Mouse (Mus musculus) heart, embryonic 11.5 days (tissue): ENCODE measurements around the gene Arhgap5. TPM values are rescaled to one million over a fixed set of nuclear protein-coding genes. Genes with fewer than 3 reads are reported as not detected.
A peak's percentile ranks its signal among the peaks of the same experiment; 100 is the strongest.

Experiments
- ATAC-seq: fragments of 200-750 bp; cut with Nextera tagmentation; replicated peaks from 2 replicates; pipeline ENCODE4 v1.8.0; 2017; ENCODE audit warnings: moderate library complexity; ENCODE audit not compliant: insufficient number of reproducible peaks, low FRiP score, low TSS enrichment
- H3K27ac ChIP-seq: fragments of 300-500 bp; sonication (generic); 2 replicates; pipeline ENCODE4 v1.5.1; 2014; ENCODE audit warnings: mild to moderate bottlenecking, low read depth, low read length
- H3K27me3 ChIP-seq: fragments of 300-500 bp; sonication (generic); 2 replicates; pipeline ENCODE4 v1.6.1; 2014; ENCODE audit warnings: mild to moderate bottlenecking, low read length, mixed read lengths; ENCODE audit not compliant: control insufficient read depth, insufficient read depth
- H3K36me3 ChIP-seq: fragments of 300-500 bp; sonication (generic); 2 replicates; pipeline ENCODE4 v1.6.1; 2014; ENCODE audit warnings: mild to moderate bottlenecking, low read length, moderate library complexity, mixed read lengths; ENCODE audit not compliant: control insufficient read depth, insufficient read depth
- H3K4me1 ChIP-seq: fragments of 300-500 bp; sonication (generic); 2 replicates; pipeline ENCODE4 v1.6.1; 2014; ENCODE audit warnings: low read length; ENCODE audit not compliant: control insufficient read depth, insufficient read depth
- H3K4me2 ChIP-seq: fragments of 300-500 bp; sonication (generic); 2 replicates; pipeline ENCODE4 v1.6.1; 2014; ENCODE audit warnings: mild to moderate bottlenecking, moderate library complexity
- H3K4me3 ChIP-seq: fragments of 300-500 bp; sonication (generic); 2 replicates; pipeline ENCODE4 v1.5.1; 2014; ENCODE audit warnings: low read depth, low read length
- H3K9ac ChIP-seq: fragments of 300-500 bp; sonication (generic); 2 replicates; pipeline ENCODE4 v1.6.1; 2014; ENCODE audit warnings: mild to moderate bottlenecking, low read depth, low read length, moderate library complexity
- H3K9me3 ChIP-seq: fragments of 300-500 bp; sonication (generic); replicated peaks from 2 replicates; pipeline ENCODE4 v1.6.1; 2016; ENCODE audit warnings: low read length; ENCODE audit not compliant: control insufficient read depth
- WGBS: fragments of 180-500 bp; shearing (Covaris S2); extraction: QIAGEN DNeasy Blood & Tissue Kit; methylation state at CpG from one replicate; pipeline ENCODE4 v1.1.7; 2014; ENCODE audit not compliant: insufficient replicate concordance; 5-methylcytosine and 5-hydroxymethylcytosine counted together
- polyA plus RNA-seq: library from polyadenylated mRNA; unstranded; fragments of >200 nt; fragmentation: Nextera tagmentation; extraction: Ambion mirVana; gene quantifications from 2 replicates; pipeline ENCODE4 v1.2.1, GENCODE M21; 2014

The Arhgap5 gene
- polyA plus RNA-seq, 1 experiment from 2014 or later, result 42.3 TPM

GRCm38 (mm10) chr12:52604256-52604991 is 100.7 kb downstream of the Arhgap5 start:
- peak; percentile 82 for ATAC-seq
- Histone ChIP-seq H3K9ac (peak overlapping the region; percentile 74), H3K9me3 (no peaks in the 10 kb centered on the region), H3K4me2 (peak overlapping the region; percentile 70), H3K36me3 (no peaks in the 10 kb centered on the region), H3K4me1 (no peaks in the 10 kb centered on the region), H3K27ac (peak overlapping the region; percentile 76), H3K27me3 (no peaks in the 10 kb centered on the region), H3K4me3 (peak overlapping the region; percentile 84)
- under 1% methylated on average over 33 of the region's 33 CpGs for WGBS

DNA sequence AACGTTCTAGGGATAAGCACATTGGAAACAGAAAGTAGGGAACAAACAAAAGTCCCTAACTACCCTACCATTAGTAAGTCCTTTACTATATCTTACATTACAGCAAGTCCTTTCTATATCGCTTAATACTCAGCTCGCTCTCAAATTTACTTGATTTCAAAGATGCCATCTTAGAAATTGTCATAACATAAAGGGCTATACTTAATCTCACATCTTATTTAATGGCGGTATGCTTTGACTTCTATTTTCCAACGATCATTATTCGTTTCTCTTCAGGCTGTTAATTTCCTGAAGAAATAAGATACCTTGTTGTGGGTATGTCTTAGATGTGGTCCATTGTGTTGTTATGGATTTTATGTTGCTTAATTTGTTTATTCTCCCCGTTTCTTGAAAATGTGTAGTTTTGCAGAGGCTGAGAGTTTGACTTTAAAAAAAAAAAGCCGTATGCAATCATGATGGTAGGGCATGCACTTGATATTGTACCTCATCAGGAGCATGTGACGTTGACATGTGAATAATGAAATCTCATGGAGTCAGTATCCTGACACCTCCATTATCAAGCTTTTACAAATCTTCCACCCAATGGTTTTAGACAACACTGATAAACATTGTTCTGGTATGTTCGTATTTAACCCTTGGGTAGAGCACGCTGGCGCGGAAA is 101.3 kb downstream of the Arhgap5 start:
- no peak for ATAC-seq
- Histone ChIP-seq H3K4me3 (peak overlapping the region; percentile 84), H3K4me2 (peak overlapping the region; percentile 70), H3K9ac (peak overlapping the region; percentile 74), H3K4me1 (no peaks in the 10 kb centered on the region), H3K27ac (peak overlapping the region; percentile 76), H3K27me3 (no peaks in the 10 kb centered on the region), H3K9me3 (no peaks in the 10 kb centered on the region), H3K36me3 (no peaks in the 10 kb centered on the region)
- 50% methylated on average over 13 of the region's 13 CpGs for WGBS

DNA sequence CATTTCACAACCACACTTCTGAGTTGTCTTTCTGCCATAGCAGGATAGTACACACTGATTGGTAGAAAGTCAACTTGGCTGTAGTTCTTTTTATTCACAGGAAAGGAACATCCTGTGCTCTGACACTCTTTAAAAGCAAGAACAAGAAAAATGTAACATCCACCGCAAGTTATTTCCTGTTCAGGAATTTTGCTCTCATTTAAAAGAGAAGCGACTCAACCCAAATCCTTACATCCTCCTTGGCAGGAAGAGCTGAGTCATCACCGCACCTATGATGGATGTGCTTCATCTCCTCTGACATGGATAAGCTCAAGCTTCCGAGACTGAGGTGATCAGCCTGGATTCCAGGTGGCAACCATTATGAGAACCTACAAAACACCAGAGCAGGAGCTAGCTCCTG is 103.6 kb downstream of the Arhgap5 start:
- ATAC-seq, result no peak
- WGBS, result 69% methylated on average over 4 of the region's 4 CpGs
- Histone ChIP-seq H3K27me3 (no peaks in the 10 kb centered on the region), H3K27ac (no peak overlapping the region), H3K9me3 (no peaks in the 10 kb centered on the region), H3K4me1 (no peaks in the 10 kb centered on the region), H3K4me2 (no peak overlapping the region), H3K4me3 (no peak overlapping the region), H3K36me3 (no peaks in the 10 kb centered on the region), H3K9ac (no peak overlapping the region)

DNA sequence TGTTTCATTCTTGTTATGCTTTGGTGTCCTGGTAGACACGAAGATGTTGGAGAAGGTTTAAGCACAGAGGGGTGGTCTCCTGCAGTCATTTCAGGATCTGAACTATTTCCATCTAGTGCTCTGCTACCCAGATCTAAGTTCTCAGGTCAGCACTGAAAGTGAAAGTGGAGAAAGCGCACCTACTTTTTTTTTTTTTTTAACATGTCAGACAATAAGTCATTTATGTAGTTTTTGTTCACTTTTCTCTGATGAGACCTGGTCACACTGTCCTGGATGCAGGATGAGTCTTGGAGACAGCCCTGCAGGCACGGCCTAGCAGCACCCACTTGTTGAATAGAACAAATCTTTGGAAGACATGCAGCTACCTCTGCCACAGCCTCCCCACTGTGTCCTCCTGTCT is 111.9 kb downstream of the Arhgap5 start:
- Histone ChIP-seq H3K4me1 (no peaks in the 10 kb centered on the region), H3K9me3 (no peaks in the 10 kb centered on the region), H3K27ac (no peak overlapping the region), H3K36me3 (no peaks in the 10 kb centered on the region), H3K4me3 (no peak overlapping the region), H3K9ac (no peak overlapping the region), H3K27me3 (no peaks in the 10 kb centered on the region), H3K4me2 (no peak overlapping the region)
- 63% methylated on average over 3 of the region's 3 CpGs for WGBS
- ATAC-seq, result no peak

GRCm38 (mm10) chr12:52618418-52619040 is 114.8 kb downstream of the Arhgap5 start:
- H3K4me3 ChIP-seq, result no peak overlapping the region
- no peak overlapping the region for H3K4me2 ChIP-seq
- no peak for ATAC-seq
- WGBS, result 76% methylated on average over 5 of the region's 5 CpGs
- no peak overlapping the region for H3K9ac ChIP-seq
- H3K27ac ChIP-seq, result no peak overlapping the region
- H3K4me1 ChIP-seq, result no peaks in the 10 kb centered on the region
- no peaks in the 10 kb centered on the region for H3K36me3 ChIP-seq
- no peaks in the 10 kb centered on the region for H3K27me3 ChIP-seq
- H3K9me3 ChIP-seq, result no peaks in the 10 kb centered on the region

- Histone ChIP-seq H3K9ac (no peak overlapping the region), H3K27ac (no peak overlapping the region), H3K4me1 (no peaks in the 10 kb centered on the region), H3K4me3 (no peak overlapping the region), H3K36me3 (no peaks in the 10 kb centered on the region), H3K27me3 (no peaks in the 10 kb centered on the region), H3K9me3 (no peaks in the 10 kb centered on the region), H3K4me2 (no peak overlapping the region)
- no peak for ATAC-seq
Measured at GRCm38 (mm10) chr12:52619644-52620043, 115.9 kb downstream of the Arhgap5 start.

Other genes with a start within 250 kb of the Arhgap5 start
- gene Akap6, start 195.4 kb downstream of the Arhgap5 start, polyA plus RNA-seq, result 6.7 and 7.3 TPM in 2 replicates